Mouse (Mus musculus): Measurements from ENCODE around the gene P2rx1.
A peak's percentile ranks its signal among the peaks of the same experiment; 100 is the strongest.

GRCm38 (mm10) chr11:73006377-73006776 lies 7.5 kb downstream of the P2rx1 start:
- TF ChIP-seq CTCF (IDR thresholded peaks at IDR 0.05; ENCODE audit: low read depth, low read length) (peak; percentile 71), POLR2A (IDR thresholded peaks at IDR 0.05; ENCODE audit: insufficient read depth, low read length) (no peak), EP300 (IDR thresholded peaks at IDR 0.05; ENCODE audit: insufficient read depth, low read depth, low read length) (no peak)

Data from ES-Bruce4 (cell line).